Mouse (Mus musculus): ENCODE measurements around the gene Gab2. TPM values are rescaled to one million over a fixed set of nuclear protein-coding genes. Genes with fewer than 3 reads are reported as not detected.

Gab2 gene
- total and polyA plus RNA-seq, 2 experiments from 2014 or later, result 12.5 to 26.7 TPM

- H3K36me3 ChIP-seq (ENCODE audit: insufficient read depth, low read length), result peaks cover 51% of the 10 kb centered on the region
- H3K9ac ChIP-seq (replicated peaks; ENCODE audit: low read length), result no peak overlapping the region
- H3K4me3 ChIP-seq (ENCODE audit: low read length), result no peak overlapping the region
- ATAC-seq (no peak), DNase-seq (ENCODE audit: low spot score) (no peak)
- no peak for TF ChIP-seq CTCF (IDR thresholded peaks at IDR 0.05; ENCODE audit: low read depth)
- 81% methylated on average over 2 of the region's 2 CpGs for WGBS
- no peaks in the 10 kb centered on the region for H3K4me1 ChIP-seq (ENCODE audit: insufficient read depth, low read length)
- H3K4me2 ChIP-seq (ENCODE audit: low read depth, low read length), result no peak overlapping the region
- H3K27me3 ChIP-seq (ENCODE audit: insufficient read depth, low read length), result no peaks in the 10 kb centered on the region
- H3K27ac ChIP-seq, result no peak overlapping the region
- no peaks in the 10 kb centered on the region for H3K9me3 ChIP-seq (ENCODE audit: low read length)
These were observed 222.2 kb downstream of the Gab2 start for GRCm38 (mm10) chr7:97303614-97304013.

- Histone ChIP-seq H3K36me3 (ENCODE audit: insufficient read depth, low read length) (peaks cover 53% of the 10 kb centered on the region), H3K4me1 (ENCODE audit: insufficient read depth, low read length) (no peaks in the 10 kb centered on the region), H3K9ac (replicated peaks; ENCODE audit: low read length) (no peak overlapping the region), H3K27me3 (ENCODE audit: insufficient read depth, low read length) (no peaks in the 10 kb centered on the region), H3K4me3 (ENCODE audit: low read length) (no peak overlapping the region), H3K4me2 (ENCODE audit: low read depth, low read length) (no peak overlapping the region), H3K27ac (no peak overlapping the region), H3K9me3 (ENCODE audit: low read length) (no peaks in the 10 kb centered on the region)
- no peak for ATAC-seq
- DNase-seq (ENCODE audit: low spot score), result no peak
- no peak for TF ChIP-seq CTCF (IDR thresholded peaks at IDR 0.05; ENCODE audit: low read depth)
These were observed 223.1 kb downstream of the Gab2 start for GRCm38 (mm10) chr7:97304471-97304870.

GRCm38 (mm10) chr7:97305206-97305605, 223.8 kb downstream of the Gab2 start:
- DNase-seq (ENCODE audit: low spot score) (no peak), ATAC-seq (no peak)
- Histone ChIP-seq H3K4me1 (ENCODE audit: insufficient read depth, low read length) (no peaks in the 10 kb centered on the region), H3K4me2 (ENCODE audit: low read depth, low read length) (no peak overlapping the region), H3K27ac (no peak overlapping the region), H3K9me3 (ENCODE audit: low read length) (no peaks in the 10 kb centered on the region), H3K36me3 (ENCODE audit: insufficient read depth, low read length) (peaks cover 51% of the 10 kb centered on the region), H3K27me3 (ENCODE audit: insufficient read depth, low read length) (no peaks in the 10 kb centered on the region), H3K4me3 (ENCODE audit: low read length) (no peak overlapping the region), H3K9ac (replicated peaks; ENCODE audit: low read length) (no peak overlapping the region)
- WGBS, result 87% methylated on average over 4 of the region's 4 CpGs
- no peak for TF ChIP-seq CTCF (IDR thresholded peaks at IDR 0.05; ENCODE audit: low read depth)

- DNase-seq (ENCODE audit: low spot score), result no peak
- H3K27me3 ChIP-seq (ENCODE audit: insufficient read depth, low read length), result no peaks in the 10 kb centered on the region
- no peak overlapping the region for H3K4me3 ChIP-seq (ENCODE audit: low read length)
- ATAC-seq, result no peak
- WGBS, result 98% methylated on average over 2 of the region's 2 CpGs
- no peaks in the 10 kb centered on the region for H3K4me1 ChIP-seq (ENCODE audit: insufficient read depth, low read length)
- no peak for TF ChIP-seq CTCF (IDR thresholded peaks at IDR 0.05; ENCODE audit: low read depth)
- no peak overlapping the region for H3K9ac ChIP-seq (replicated peaks; ENCODE audit: low read length)
- no peaks in the 10 kb centered on the region for H3K9me3 ChIP-seq (ENCODE audit: low read length)
- peaks cover 64% of the 10 kb centered on the region for H3K36me3 ChIP-seq (ENCODE audit: insufficient read depth, low read length)
- no peak overlapping the region for H3K27ac ChIP-seq
- H3K4me2 ChIP-seq (ENCODE audit: low read depth, low read length), result no peak overlapping the region
These were observed 225.4 kb downstream of the Gab2 start for GRCm38 (mm10) chr7:97306813-97307212.

GRCm38 (mm10) chr7:97307546-97307945, 226.2 kb downstream of the Gab2 start:
- Histone ChIP-seq H3K9ac (replicated peaks; ENCODE audit: low read length) (no peak overlapping the region), H3K36me3 (ENCODE audit: insufficient read depth, low read length) (peaks cover 68% of the 10 kb centered on the region), H3K9me3 (ENCODE audit: low read length) (no peaks in the 10 kb centered on the region), H3K4me1 (ENCODE audit: insufficient read depth, low read length) (no peaks in the 10 kb centered on the region), H3K27ac (no peak overlapping the region), H3K4me3 (ENCODE audit: low read length) (no peak overlapping the region), H3K27me3 (ENCODE audit: insufficient read depth, low read length) (no peaks in the 10 kb centered on the region), H3K4me2 (ENCODE audit: low read depth, low read length) (no peak overlapping the region)
- DNase-seq (ENCODE audit: low spot score) (no peak), ATAC-seq (no peak)
- no peak for TF ChIP-seq CTCF (IDR thresholded peaks at IDR 0.05; ENCODE audit: low read depth)
- WGBS, result 81% methylated on average over 1 of the region's 1 CpGs

GRCm38 (mm10) chr7:97309461-97310340, 228.3 kb downstream of the Gab2 start:
- no peak overlapping the region for H3K27ac ChIP-seq
- H3K4me2 ChIP-seq (ENCODE audit: low read depth, low read length), result no peak overlapping the region
- ATAC-seq, result no peak
- H3K4me3 ChIP-seq (ENCODE audit: low read length), result no peak overlapping the region
- H3K9ac ChIP-seq (replicated peaks; ENCODE audit: low read length), result no peak overlapping the region
- H3K9me3 ChIP-seq (ENCODE audit: low read length), result no peaks in the 10 kb centered on the region
- TF ChIP-seq CTCF (IDR thresholded peaks at IDR 0.05; ENCODE audit: low read depth), result no peak
- H3K27me3 ChIP-seq (ENCODE audit: insufficient read depth, low read length), result no peaks in the 10 kb centered on the region
- no peak for DNase-seq (ENCODE audit: low spot score)
- no peaks in the 10 kb centered on the region for H3K4me1 ChIP-seq (ENCODE audit: insufficient read depth, low read length)
- WGBS, result 87% methylated on average over 4 of the region's 4 CpGs
- peaks cover 49% of the 10 kb centered on the region for H3K36me3 ChIP-seq (ENCODE audit: insufficient read depth, low read length)

GRCm38 (mm10) chr7:97310341-97310635, 228.9 kb downstream of the Gab2 start:
- no peak for ATAC-seq
- 87% methylated on average over 3 of the region's 3 CpGs for WGBS
- H3K36me3 ChIP-seq (ENCODE audit: insufficient read depth, low read length), result peaks cover 45% of the 10 kb centered on the region; the same call in 1 of the 2 replicates

More at GRCm38 (mm10) chr7:97310341-97310635, 228.9 kb downstream of the Gab2 start:
- Histone ChIP-seq H3K9me3 (ENCODE audit: low read length) (no peaks in the 10 kb centered on the region), H3K9ac (replicated peaks; ENCODE audit: low read length) (no peak overlapping the region), H3K27me3 (ENCODE audit: insufficient read depth, low read length) (no peaks in the 10 kb centered on the region), H3K27ac (no peak overlapping the region), H3K4me1 (ENCODE audit: insufficient read depth, low read length) (no peaks in the 10 kb centered on the region), H3K4me3 (ENCODE audit: low read length) (no peak overlapping the region), H3K4me2 (ENCODE audit: low read depth, low read length) (no peak overlapping the region)
- TF ChIP-seq CTCF (IDR thresholded peaks at IDR 0.05; ENCODE audit: low read depth), result no peak
- no peak for DNase-seq (ENCODE audit: low spot score)

Data from hindbrain, postnatal 0 days (tissue).